Mouse (Mus musculus) heart, postnatal 0 days (tissue): ENCODE results near the gene Mrps18b. TPM values are rescaled to one million over a fixed set of nuclear protein-coding genes. Genes with fewer than 3 reads are reported as not detected.
"Not testable (repeated sequence)": the region's sequence is repeated elsewhere in the genome, so short reads cannot be mapped to it uniquely, and the experiment has no call there.

Experiments
- ATAC-seq: fragments of 200-750 bp; cut with Nextera tagmentation; 2 replicates; pipeline ENCODE4 v1.8.0; 2017; ENCODE audit warnings: low read depth, moderate number of reproducible peaks, moderate library complexity; ENCODE audit not compliant: insufficient read depth
- DNase-seq: peaks from one replicate; pipeline ENCODE4 v3.0.0-alpha.2; 2016; ENCODE audit warnings: low spot score
- H3K27ac ChIP-seq: fragments of 300-500 bp; sonication (generic); 2 replicates; pipeline ENCODE4 v1.5.1; 2014; ENCODE audit warnings: low read depth, mild to moderate bottlenecking
- H3K27me3 ChIP-seq: fragments of 300-500 bp; sonication (generic); 2 replicates; pipeline ENCODE4 v1.6.1; 2014; ENCODE audit warnings: low read length, mixed read lengths; ENCODE audit not compliant: control insufficient read depth, insufficient read depth
- H3K36me3 ChIP-seq: fragments of 300-500 bp; sonication (generic); replicated peaks from 2 replicates; pipeline ENCODE4 v1.6.1; 2014; ENCODE audit warnings: low read length, mixed read lengths; ENCODE audit not compliant: control insufficient read depth, insufficient read depth
- H3K4me1 ChIP-seq: fragments of 300-500 bp; sonication (generic); 2 replicates; pipeline ENCODE4 v1.6.1; 2014; ENCODE audit warnings: antibody characterized with exemption; ENCODE audit not compliant: control insufficient read depth, insufficient read depth
- H3K4me2 ChIP-seq: fragments of 300-500 bp; sonication (generic); 2 replicates; pipeline ENCODE4 v1.6.1; 2014; ENCODE audit warnings: low read depth, mild to moderate bottlenecking, low read length, moderate library complexity
- H3K4me3 ChIP-seq: fragments of 300-500 bp; sonication (generic); 2 replicates; pipeline ENCODE4 v1.5.1; 2014; ENCODE audit warnings: low read depth, low read length
- H3K9ac ChIP-seq: fragments of 300-500 bp; sonication (generic); replicated peaks from 2 replicates; pipeline ENCODE4 v1.6.1; 2014; ENCODE audit warnings: low read depth, low read length, mixed read lengths
- H3K9me3 ChIP-seq: fragments of 300-500 bp; sonication (generic); replicated peaks from 2 replicates; pipeline ENCODE4 v1.6.1; 2016; ENCODE audit warnings: low read length; ENCODE audit not compliant: control insufficient read depth
- CTCF ChIP-seq: IDR thresholded peaks from 2 replicates; pipeline ENCODE4 v1.5.1; 2016; ENCODE audit warnings: antibody characterized with exemption, control low read depth, low read depth
- EP300 ChIP-seq: IDR thresholded peaks from 2 replicates; pipeline ENCODE4 v1.6.1; 2016; ENCODE audit warnings: antibody characterized with exemption, low read depth
- WGBS: fragments of 180-500 bp; shearing (Covaris S2); extraction: QIAGEN DNeasy Blood & Tissue Kit; methylation state at CpG from one replicate; pipeline ENCODE4 v1.1.7; 2014; 5-methylcytosine and 5-hydroxymethylcytosine counted together
- polyA plus RNA-seq: library from polyadenylated mRNA; unstranded; fragments of >200 nt; fragmentation: Nextera tagmentation; extraction: Ambion mirVana; gene quantifications from 2 replicates; pipeline ENCODE4 v1.2.1, GENCODE M21; 2015
- total RNA-seq: library from RNA; depleted of rRNA; stranded (reverse); fragments of >200 nt; gene quantifications from 2 replicates; pipeline ENCODE4 v1.2.3, GENCODE M21; 2014; ENCODE audit warnings: low replicate concordance

Gene Mrps18b
- total and polyA plus RNA-seq, 2 experiments from 2014 or later = 73.7 to 77.0 TPM

DNA sequence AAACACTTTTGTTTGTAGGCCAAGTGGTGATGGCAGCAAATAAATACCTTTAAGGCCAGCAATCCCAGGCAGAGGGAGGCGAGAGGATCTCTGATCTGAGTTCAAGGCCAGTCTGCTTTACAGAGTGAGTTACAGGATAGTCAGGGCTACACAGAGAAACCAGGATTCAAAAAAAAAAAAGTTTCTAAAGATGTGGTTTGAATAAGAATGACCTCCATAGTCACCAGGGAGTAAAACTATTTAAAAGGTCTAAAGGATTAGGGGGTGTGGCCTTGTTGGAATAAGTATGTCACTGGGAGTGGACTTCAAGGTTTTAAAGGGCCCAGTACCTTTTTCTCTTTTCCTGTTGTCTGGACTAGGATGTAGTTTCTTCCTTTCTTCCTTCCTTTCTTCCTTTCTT, 23.8 kb upstream of the Mrps18b start:
- H3K36me3 ChIP-seq = no peaks in the 10 kb centered on the region
- ATAC-seq = no peak

DNA sequence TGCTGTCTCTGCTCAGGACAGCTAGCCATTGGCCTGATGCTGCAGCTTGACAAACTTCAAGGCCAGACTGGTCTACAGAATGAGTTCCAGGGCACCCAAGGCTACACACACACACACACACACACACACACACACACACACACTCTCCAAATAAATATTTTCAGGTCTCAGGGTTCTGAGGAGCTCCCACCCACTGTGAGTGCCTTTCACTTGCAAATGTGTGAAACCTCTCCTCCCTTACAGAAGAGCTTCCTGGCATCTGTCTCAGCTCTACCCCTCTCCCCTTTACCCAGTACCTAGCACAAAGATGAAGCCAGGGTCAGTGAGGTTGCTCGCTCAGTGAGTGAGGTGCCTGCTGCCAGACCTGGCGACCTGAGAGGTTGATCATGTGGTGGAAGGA, 22.9 kb upstream of the Mrps18b start:
- Histone ChIP-seq H3K4me3 (no peak overlapping the region), H3K9me3 (no peaks in the 10 kb centered on the region), H3K4me2 (no peak overlapping the region), H3K27me3 (no peaks in the 10 kb centered on the region), H3K9ac (no peak overlapping the region), H3K4me1 (no peaks in the 10 kb centered on the region), H3K27ac (no peak overlapping the region), H3K36me3 (no peaks in the 10 kb centered on the region)
- TF ChIP-seq EP300 (no peak), CTCF (no peak)
- WGBS = 57% methylated on average over 2 of the region's 2 CpGs
- no peak for ATAC-seq
- no peak for DNase-seq

More for the DNA sequence above, 23.8 kb upstream of the Mrps18b start:
- Histone ChIP-seq H3K9ac (no peak overlapping the region), H3K4me3 (no peak overlapping the region), H3K27ac (no peak overlapping the region), H3K9me3 (no peaks in the 10 kb centered on the region), H3K27me3 (no peaks in the 10 kb centered on the region), H3K4me1 (no peaks in the 10 kb centered on the region), H3K4me2 (no peak overlapping the region)
- TF ChIP-seq CTCF (no peak), EP300 (no peak)
- 66% methylated on average over 1 of the region's 1 CpGs for WGBS
- no peak for DNase-seq

DNA sequence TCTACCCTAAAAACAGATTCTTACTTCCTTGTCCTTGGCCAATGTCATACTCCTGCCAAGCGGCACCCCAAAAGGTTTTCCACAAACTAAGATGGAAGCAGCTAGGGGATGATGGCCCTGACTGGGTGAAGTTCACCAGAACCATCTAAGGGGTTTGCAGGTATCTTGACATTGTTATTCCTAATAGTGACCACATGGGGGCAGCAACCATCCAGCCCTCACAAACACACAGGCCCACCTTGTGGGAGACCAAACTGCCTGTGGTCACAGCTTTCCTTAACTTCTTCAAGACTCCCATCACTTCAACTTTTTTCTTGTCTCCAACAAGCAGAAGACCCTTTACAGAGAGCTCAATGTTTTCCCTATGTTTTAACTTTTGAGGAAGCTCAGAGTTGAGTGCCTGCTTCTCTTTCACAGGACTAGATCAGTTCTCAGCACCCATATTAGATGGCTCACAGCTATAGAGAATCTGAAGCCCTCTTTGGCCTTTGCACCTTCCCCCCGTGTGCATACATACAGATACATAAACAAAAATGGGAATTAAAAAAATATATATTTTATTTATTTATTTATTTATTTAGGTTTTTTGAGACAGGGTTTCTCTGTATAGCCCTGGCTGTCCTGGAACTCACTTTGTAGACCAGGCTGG, 21.6 kb upstream of the Mrps18b start:
- H3K9me3 ChIP-seq = no peaks in the 10 kb centered on the region
- no peak overlapping the region for H3K27ac ChIP-seq
- ATAC-seq = peak; percentile 55; the same call in 1 of the 2 replicates
- 27% methylated on average over 2 of the region's 2 CpGs for WGBS
- no peaks in the 10 kb centered on the region for H3K27me3 ChIP-seq
- TF ChIP-seq EP300 = no peak
- TF ChIP-seq CTCF = peak; percentile 77
- no peaks in the 10 kb centered on the region for H3K4me1 ChIP-seq
- H3K4me2 ChIP-seq = no peak overlapping the region
- H3K4me3 ChIP-seq = no peak overlapping the region
- DNase-seq = peak; percentile 68
- H3K9ac ChIP-seq = no peak overlapping the region
- no peaks in the 10 kb centered on the region for H3K36me3 ChIP-seq

GRCm38 (mm10) chr17:35935763-35936162, 19.6 kb upstream of the Mrps18b start:
- ATAC-seq, H3K9me3 ChIP-seq, H3K9ac ChIP-seq, DNase-seq, H3K27ac ChIP-seq, H3K4me2 ChIP-seq, H3K4me1 ChIP-seq, H3K36me3 ChIP-seq, H3K27me3 ChIP-seq, H3K4me3 ChIP-seq: not testable (repeated sequence)
- WGBS = 87% methylated on average over 14 of the region's 14 CpGs

DNA sequence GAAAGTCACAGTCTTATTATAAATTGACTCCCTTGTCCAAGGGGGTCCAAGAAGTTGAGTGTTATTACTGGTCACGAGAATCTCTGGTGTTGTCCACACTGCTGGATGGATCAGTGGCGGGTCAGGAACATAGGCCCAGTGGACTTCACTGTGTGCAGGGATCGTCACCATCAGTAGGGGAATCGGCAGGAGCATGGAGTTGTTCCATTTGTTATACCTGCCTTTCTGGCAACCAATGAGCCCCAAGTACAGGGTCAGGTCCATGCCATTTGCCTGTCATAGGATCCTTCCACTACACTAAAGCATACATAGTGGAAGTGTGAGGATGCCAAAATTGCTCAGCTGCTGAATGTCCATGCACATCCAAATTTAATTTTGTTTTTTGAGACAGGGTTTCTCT, 16.4 kb upstream of the Mrps18b start:
- Histone ChIP-seq H3K9me3 (no peaks in the 10 kb centered on the region), H3K27ac (no peak overlapping the region), H3K4me3 (no peak overlapping the region), H3K36me3 (peaks cover 35% of the 10 kb centered on the region), H3K4me1 (no peaks in the 10 kb centered on the region), H3K4me2 (no peak overlapping the region), H3K27me3 (no peaks in the 10 kb centered on the region), H3K9ac (no peak overlapping the region)
- no peak for ATAC-seq
- WGBS = 93% methylated on average over 4 of the region's 4 CpGs
- DNase-seq = no peak
- TF ChIP-seq EP300 = no peak
- no peak for TF ChIP-seq CTCF

GRCm38 (mm10) chr17:35930627-35931026, 14.4 kb upstream of the Mrps18b start:
- H3K27me3 ChIP-seq = no peaks in the 10 kb centered on the region
- no peak overlapping the region for H3K4me2 ChIP-seq
- 93% methylated on average over 12 of the region's 12 CpGs for WGBS
- H3K27ac ChIP-seq = no peak overlapping the region
- H3K4me3 ChIP-seq = no peak overlapping the region
- TF ChIP-seq CTCF = no peak
- TF ChIP-seq EP300 = no peak
- DNase-seq (no peak), ATAC-seq (no peak)
- H3K9ac ChIP-seq = no peak overlapping the region
- peaks cover 52% of the 10 kb centered on the region for H3K36me3 ChIP-seq
- no peaks in the 10 kb centered on the region for H3K4me1 ChIP-seq
- H3K9me3 ChIP-seq = no peaks in the 10 kb centered on the region
